Mouse (Mus musculus): ENCODE results near the gene Fgfr2.

Fgfr2 gene

GRCm38 (mm10) chr7:132242617-132243141, 880.5 kb downstream of the Fgfr2 start:
- DNase-seq, result no peak

- no peak for DNase-seq
Observed at GRCm38 (mm10) chr7:132238921-132239320, 884.2 kb downstream of the Fgfr2 start.

- no peak for DNase-seq
Observed at GRCm38 (mm10) chr7:132237191-132237590, 886.0 kb downstream of the Fgfr2 start.

- DNase-seq, result no peak
Observed at GRCm38 (mm10) chr7:132236789-132237188, 886.4 kb downstream of the Fgfr2 start.

GRCm38 (mm10) chr7:132234250-132234649, 888.9 kb downstream of the Fgfr2 start:
- no peak for DNase-seq

- DNase-seq, result no peak
Observed at GRCm38 (mm10) chr7:132233732-132234131, 889.4 kb downstream of the Fgfr2 start.

- DNase-seq, result no peak
Observed at GRCm38 (mm10) chr7:132232937-132233336, 890.2 kb downstream of the Fgfr2 start.

- DNase-seq, result no peak
Observed at GRCm38 (mm10) chr7:132231476-132231875, 891.7 kb downstream of the Fgfr2 start.

- peak; percentile 69 for DNase-seq
Observed at GRCm38 (mm10) chr7:132230961-132231360, 892.2 kb downstream of the Fgfr2 start.

- no peak for DNase-seq
Observed at GRCm38 (mm10) chr7:132227075-132227640, 896.0 kb downstream of the Fgfr2 start.

- peak; percentile 83 for DNase-seq
Observed at GRCm38 (mm10) chr7:132226379-132227074, 896.6 kb downstream of the Fgfr2 start.

GRCm38 (mm10) chr7:132223452-132224141, 899.6 kb downstream of the Fgfr2 start:
- no peak for DNase-seq

- DNase-seq, result no peak
Observed at GRCm38 (mm10) chr7:132214031-132214430, 909.1 kb downstream of the Fgfr2 start.

GRCm38 (mm10) chr7:132213460-132213859, 909.7 kb downstream of the Fgfr2 start:
- DNase-seq, result peak; percentile 70

GRCm38 (mm10) chr7:132211920-132212701, 911.0 kb downstream of the Fgfr2 start:
- DNase-seq, result peak; percentile 72

- no peak for DNase-seq
Observed at GRCm38 (mm10) chr7:132210616-132211015, 912.5 kb downstream of the Fgfr2 start.

- DNase-seq, result no peak
Observed at GRCm38 (mm10) chr7:132208946-132209651, 914.1 kb downstream of the Fgfr2 start.

- DNase-seq, result no peak
Observed at GRCm38 (mm10) chr7:132204073-132204612, 919.0 kb downstream of the Fgfr2 start.

- DNase-seq, result no peak
Observed at GRCm38 (mm10) chr7:132199686-132200085, 923.5 kb downstream of the Fgfr2 start.

GRCm38 (mm10) chr7:132198806-132199205, 924.3 kb downstream of the Fgfr2 start:
- no peak for DNase-seq

- DNase-seq, result no peak
Observed at GRCm38 (mm10) chr7:132197817-132198475, 925.2 kb downstream of the Fgfr2 start.

Measured in cerebellum, adult 11 months (tissue).